Mouse (Mus musculus): ENCODE measurements around the gene Tmem202. TPM values are rescaled to one million over a fixed set of nuclear protein-coding genes. Genes with fewer than 3 reads are reported as not detected.

Tmem202 gene
- 0.86 TPM for polyA plus RNA-seq (2014; fragmentation: Illumina TruSeq; extraction: RNeasy Lipid Tissue Mini Kit (QIAGEN cat#74804))

GRCm38 (mm10) chr9:59539441-59540137, at the start of gene Tmem202, which contains the start of gene Hexa:
TSS of gene Tmem202 (minus strand) at chr9:59539847.
TSS of gene Hexa (plus strand) at chr9:59539540.

GRCm38 (mm10) chr9:59577844-59578504, 38.3 kb upstream of the Tmem202 start, which contains the start of gene Celf6:
TSS of gene Celf6 (plus strand) at chr9:59577917.

GRCm38 (mm10) chr9:59486549-59487065, 53.0 kb downstream of the Tmem202 start, which contains the start of gene Arih1:
TSS of gene Arih1 (minus strand) at chr9:59486618.

Other genes starting within 250 kb of the Tmem202 start
- 54.2 TPM for gene Adpgk, start 248.3 kb downstream of the Tmem202 start, polyA plus RNA-seq (2014; fragmentation: Illumina TruSeq; extraction: RNeasy Lipid Tissue Mini Kit (QIAGEN cat#74804))
- 25.5 TPM for gene Bbs4, start 186.3 kb downstream of the Tmem202 start, polyA plus RNA-seq (2014; fragmentation: Illumina TruSeq; extraction: RNeasy Lipid Tissue Mini Kit (QIAGEN cat#74804))
- 175 TPM for gene Arih1, start 53.2 kb downstream of the Tmem202 start, polyA plus RNA-seq (2014; fragmentation: Illumina TruSeq; extraction: RNeasy Lipid Tissue Mini Kit (QIAGEN cat#74804))
- 31.2 TPM for gene Hexa, start 307 bp downstream of the Tmem202 start, polyA plus RNA-seq (2014; fragmentation: Illumina TruSeq; extraction: RNeasy Lipid Tissue Mini Kit (QIAGEN cat#74804))
- gene Celf6, start 38.1 kb upstream of the Tmem202 start, polyA plus RNA-seq (2014; fragmentation: Illumina TruSeq; extraction: RNeasy Lipid Tissue Mini Kit (QIAGEN cat#74804)): not detected
- 17.6 TPM for gene Parp6, start 77.4 kb upstream of the Tmem202 start, polyA plus RNA-seq (2014; fragmentation: Illumina TruSeq; extraction: RNeasy Lipid Tissue Mini Kit (QIAGEN cat#74804))
- gene Pkm, start 116.5 kb upstream of the Tmem202 start, polyA plus RNA-seq (2014; fragmentation: Illumina TruSeq; extraction: RNeasy Lipid Tissue Mini Kit (QIAGEN cat#74804)): 28.9 TPM
- gene Gramd2, start 140.3 kb upstream of the Tmem202 start, polyA plus RNA-seq (2014; fragmentation: Illumina TruSeq; extraction: RNeasy Lipid Tissue Mini Kit (QIAGEN cat#74804)): 1.1 TPM
- 37.4 TPM for gene Senp8, start 210.9 kb upstream of the Tmem202 start, polyA plus RNA-seq (2014; fragmentation: Illumina TruSeq; extraction: RNeasy Lipid Tissue Mini Kit (QIAGEN cat#74804))
- 71.8 TPM for gene Myo9a, start 211.0 kb upstream of the Tmem202 start, polyA plus RNA-seq (2014; fragmentation: Illumina TruSeq; extraction: RNeasy Lipid Tissue Mini Kit (QIAGEN cat#74804))